Mouse (Mus musculus) duodenum, adult 2 months (tissue): ENCODE data around the gene Kbtbd7. TPM values are rescaled to one million over a fixed set of nuclear protein-coding genes. Genes with fewer than 3 reads are reported as not detected.

Experiments used
- polyA plus RNA-seq: library from polyadenylated mRNA; depleted of rRNA; stranded (reverse); fragments of >200 nt; gene quantifications from 2 replicates; pipeline ENCODE4 v1.2.3, GENCODE M21; 2012; ENCODE audit warnings: low replicate concordance; rRNA removed

Kbtbd7 gene
- polyA plus RNA-seq, result 0.96 and 2.4 TPM in 2 replicates

DNA sequence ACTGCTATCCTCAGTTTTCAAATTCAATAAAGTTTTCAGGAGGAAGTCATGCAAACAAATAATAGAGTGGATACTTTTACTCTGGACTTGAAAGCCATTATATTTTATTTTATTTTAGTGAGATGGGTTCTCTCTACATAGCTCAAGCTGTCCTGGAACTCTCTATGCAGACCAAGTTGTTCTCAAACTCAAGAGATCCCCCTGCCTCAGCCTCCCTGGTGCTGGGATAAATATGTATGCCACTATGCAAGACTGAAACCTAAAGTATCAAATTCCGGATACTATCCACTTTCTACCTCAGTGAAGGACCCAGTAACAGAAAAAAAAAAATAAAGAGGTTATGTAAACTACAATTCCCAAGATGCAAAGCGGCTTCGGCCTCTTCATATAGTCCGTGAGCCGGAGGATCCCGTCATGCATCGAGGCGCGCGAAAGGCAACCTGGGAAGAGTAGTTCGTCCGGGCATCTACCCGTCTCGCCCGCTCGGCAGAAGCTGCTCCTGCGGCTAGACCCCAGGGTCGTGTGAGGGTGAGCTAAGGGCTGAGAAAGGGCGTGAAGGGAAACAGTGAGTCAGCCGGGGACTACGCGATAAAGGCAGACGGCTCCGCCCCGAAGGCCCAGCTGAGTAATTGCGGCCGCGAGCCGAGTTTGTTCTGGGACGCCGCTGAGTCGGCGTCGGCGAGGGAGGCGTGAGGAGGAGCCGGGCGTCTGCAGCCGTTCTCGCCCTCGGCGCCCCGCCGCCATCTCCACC lies at the start of gene Kbtbd7:
Gene Kbtbd7, plus strand, starts transcription at position 533 of the 751 bp plus-strand sequence.

DNA sequence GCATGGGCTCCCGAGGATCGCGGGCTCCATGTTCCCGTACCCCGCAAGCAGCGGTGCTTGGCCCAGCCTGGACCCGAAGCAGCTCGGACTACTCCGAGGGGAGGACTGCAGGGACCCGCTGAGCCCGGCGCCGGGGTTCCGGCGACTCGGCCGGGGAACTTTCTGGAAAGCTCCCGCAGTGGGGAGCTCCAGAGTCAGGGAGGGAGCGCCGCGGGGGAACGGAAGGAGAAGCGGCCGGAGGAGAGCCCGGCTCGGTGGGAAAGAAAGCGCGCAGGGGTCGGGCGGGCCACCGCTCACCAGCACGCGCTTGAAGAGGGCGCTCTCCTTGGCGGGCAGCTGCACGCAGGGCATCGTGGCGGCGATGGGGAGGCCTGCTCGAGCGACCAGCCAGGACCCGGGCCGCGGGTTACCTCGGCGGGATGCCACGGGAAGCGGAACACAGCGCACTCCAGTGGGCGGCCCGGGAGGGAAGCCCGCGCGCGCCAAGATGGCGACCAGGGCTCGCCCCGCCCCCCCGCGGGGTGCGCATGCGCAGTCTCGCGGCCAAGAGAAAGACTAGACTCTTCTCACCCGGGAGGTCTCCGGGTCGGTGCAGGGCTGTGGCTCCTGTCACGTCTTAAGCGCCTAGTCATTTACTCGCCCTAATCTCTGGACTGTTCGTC lies 35.9 kb upstream of the Kbtbd7 start, which contains the start of gene Naa16:
Gene Naa16, minus strand, starts transcription at position 514 of the 662 bp plus-strand sequence.

DNA sequence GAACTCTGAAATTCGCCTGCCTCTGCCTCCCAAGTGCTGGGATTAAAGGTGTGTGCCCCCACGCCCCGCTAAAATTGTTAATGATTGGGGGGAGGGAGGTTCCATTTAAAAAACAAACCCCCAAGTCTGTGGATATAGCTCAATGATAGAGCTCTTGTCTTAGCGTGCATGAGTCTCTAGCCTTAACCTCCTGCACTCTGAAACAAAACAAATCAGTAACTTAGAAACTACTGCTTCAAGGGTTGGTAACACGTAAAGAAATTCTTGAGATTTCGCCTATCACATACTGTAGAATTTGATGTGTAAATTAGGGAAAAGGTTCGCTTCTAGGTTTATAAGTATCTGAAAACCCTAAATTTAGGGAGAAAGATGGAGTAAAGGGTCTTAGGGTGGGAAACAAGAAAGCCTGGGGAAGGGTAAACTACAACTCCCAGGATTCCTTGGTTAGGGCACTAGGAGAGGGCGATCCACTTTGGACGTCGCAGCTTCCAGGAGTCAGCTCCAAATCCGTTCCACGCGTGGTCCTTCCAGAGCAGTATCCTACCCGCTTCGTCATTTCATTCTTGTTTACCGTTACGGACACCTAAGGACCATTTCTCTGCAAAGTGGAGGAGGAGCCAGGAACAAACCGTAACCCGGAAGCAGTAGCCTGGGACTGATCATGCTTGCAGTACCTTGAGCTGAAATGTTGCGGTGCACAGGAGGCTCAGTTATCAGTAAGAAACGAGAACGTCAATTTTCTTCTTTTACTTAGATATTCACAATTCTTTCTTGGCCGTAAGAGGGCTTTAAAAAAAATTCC lies 28.8 kb upstream of the Kbtbd7 start, which contains the start of gene Mtrf1:
Gene Mtrf1, plus strand, starts transcription at position 452 of the 802 bp plus-strand sequence.

DNA sequence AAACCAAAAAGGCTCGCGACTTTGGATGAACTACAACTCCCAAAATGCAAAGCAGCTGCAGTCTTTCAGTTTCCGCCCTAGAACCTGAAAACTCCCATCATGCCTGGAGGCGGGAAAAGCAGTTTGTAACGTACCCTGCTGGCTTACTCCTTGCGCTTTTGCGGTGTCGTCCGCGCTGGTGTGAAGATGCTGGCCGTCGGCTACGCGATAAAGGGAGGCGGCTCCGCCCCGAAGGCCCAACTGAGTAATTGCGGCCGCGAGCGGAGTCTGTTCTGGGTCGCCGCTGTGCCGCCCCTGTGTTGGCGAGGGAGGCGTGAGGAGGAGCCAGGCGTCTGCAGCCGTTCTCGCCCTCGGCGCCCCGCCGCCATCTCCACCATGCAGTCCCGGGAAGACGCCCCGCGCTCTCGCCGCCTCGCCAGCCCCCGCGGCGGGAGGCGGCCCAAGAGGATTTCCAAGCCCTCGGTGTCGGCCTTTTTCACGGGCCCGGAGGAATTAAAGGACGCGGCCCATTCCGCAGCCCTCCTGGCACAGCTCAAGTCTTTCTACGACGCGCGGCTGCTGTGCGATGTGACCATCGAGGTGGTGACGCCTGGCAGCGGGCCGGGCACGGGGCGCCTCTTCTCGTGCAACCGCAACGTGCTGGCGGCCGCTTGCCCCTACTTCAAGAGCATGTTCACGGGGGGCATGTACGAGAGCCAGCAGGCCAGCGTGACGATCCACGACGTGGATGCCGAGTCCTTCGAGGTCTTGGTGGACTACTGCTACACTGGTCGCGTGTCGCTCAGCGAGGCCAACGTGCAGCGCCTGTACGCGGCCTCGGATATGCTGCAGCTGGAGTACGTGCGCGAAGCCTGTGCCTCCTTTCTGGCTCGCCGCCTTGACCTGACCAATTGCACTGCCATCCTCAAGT lies 25.6 kb downstream of the Kbtbd7 start, which contains the start of gene Kbtbd6:
Gene Kbtbd6, plus strand, starts transcription at position 155 of the 910 bp plus-strand sequence.

Other genes starting within 250 kb of the Kbtbd7 start
- not detected in 2 replicates for gene Zfp957, start 179.1 kb upstream of the Kbtbd7 start, polyA plus RNA-seq
- gene Rgcc, start 124.9 kb upstream of the Kbtbd7 start, polyA plus RNA-seq, result 38.3 and 115 TPM in 2 replicates
- gene Naa16, start 35.7 kb upstream of the Kbtbd7 start, polyA plus RNA-seq, result 0.21 and 1.1 TPM in 2 replicates
- 0.30 and 0.33 TPM in 2 replicates for gene Mtrf1, start 28.7 kb upstream of the Kbtbd7 start, polyA plus RNA-seq
- 0.49 and 0.77 TPM in 2 replicates for gene Kbtbd6, start 25.3 kb downstream of the Kbtbd7 start, polyA plus RNA-seq
- gene Elf1, start 54.7 kb downstream of the Kbtbd7 start, polyA plus RNA-seq, result 6.8 and 8.1 TPM in 2 replicates
- 1.6 TPM in 2 replicates for gene Wbp4, start 55.0 kb downstream of the Kbtbd7 start, polyA plus RNA-seq
- gene Sugt1, start 161.2 kb downstream of the Kbtbd7 start, polyA plus RNA-seq, result 1.2 and 2.4 TPM in 2 replicates
- gene Cnmd, start 235.7 kb downstream of the Kbtbd7 start, polyA plus RNA-seq, result not detected in 2 replicates